Mouse (Mus musculus) spleen, adult 2 months (tissue): Measurements from ENCODE around the gene Syna.

Experiments used
- CTCF ChIP-seq: fragments of 200-500 bp; IDR thresholded peaks from 2 replicates; pipeline ENCODE4 v1.5.1; 2011; ENCODE audit warnings: mild to moderate bottlenecking, inconsistent platforms; ENCODE audit not compliant: insufficient read depth, insufficient read length, insufficient replicate concordance; ENCODE audit errors: extremely low read depth
- POLR2A ChIP-seq: fragments of 200-500 bp; IDR thresholded peaks from 2 replicates; pipeline ENCODE4 v1.6.1; 2011; ENCODE audit warnings: low read depth, low read length, inconsistent platforms

GRCm38 (mm10) chr5:134579135-134579534 is 19.2 kb upstream of the Syna start:
- TF ChIP-seq CTCF (no peak), POLR2A (no peak)
